10 mouse cellular contexts compared by ENCODE assay signal in the genomic region with DNA sequence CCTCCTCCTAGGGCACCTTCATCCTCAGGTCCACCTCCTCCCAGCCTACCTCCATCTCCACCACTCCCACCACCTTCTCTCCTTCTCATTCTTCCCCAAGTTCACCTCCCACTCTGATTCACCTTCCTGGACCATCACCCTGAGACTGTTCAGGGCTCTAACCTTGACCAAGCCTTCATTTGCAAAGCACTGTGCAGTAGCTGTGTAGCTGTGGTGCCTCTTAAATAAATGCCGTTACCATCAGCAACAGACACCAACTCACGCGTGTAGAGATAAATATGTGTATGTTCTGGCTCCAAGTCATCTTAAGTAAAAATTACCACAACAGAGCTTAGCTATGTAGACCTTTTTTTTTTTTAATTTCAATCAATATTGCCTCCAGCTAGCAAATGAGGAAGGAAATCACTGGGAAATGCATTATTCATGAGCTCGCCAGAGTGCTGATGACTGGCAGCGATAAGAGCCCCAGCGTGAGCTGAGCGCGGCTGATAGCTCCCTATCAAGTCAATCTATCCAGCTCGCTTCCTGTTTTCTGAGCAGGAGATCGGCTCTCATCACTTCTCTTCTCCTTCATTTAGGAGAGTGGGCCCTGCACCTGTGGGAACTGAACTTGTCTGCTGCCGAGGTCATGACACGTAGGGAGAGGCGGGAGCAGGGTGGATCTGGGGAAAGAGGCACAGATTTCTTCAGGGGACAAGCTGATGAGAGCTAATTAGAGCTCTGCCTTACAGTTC.
DNase-seq lines count a peak whose midpoint lies in the region; ATAC-seq and TF ChIP-seq lines count a peak whose summit lies in the region.
"Had no signal": no experiment of that assay in that cellular context is flagged by ENCODE, and none has a peak within 500 bp of the region (broad histone marks: within the 10 kb centered on the region; RNA-seq: fewer than 3 reads in every experiment).

No protein-coding gene starts in this region.

- no peak overlapping the region for H3K27ac ChIP-seq in forebrain, postnatal 0 days (ENCODE audit: low read depth, low read length)
- H3K27ac ChIP-seq in liver, embryonic 13.5 days, result no peak overlapping the region
- H3K27ac ChIP-seq in cerebellum, adult 2 months (ENCODE audit: insufficient read depth, low read length), result no peak overlapping the region
- H3K27ac ChIP-seq: heart, embryonic 15.5 days; liver, embryonic 14.5 days had no signal

- peak; percentile 73 for ATAC-seq in CD4-positive, CD25-positive, alpha-beta regulatory T cell, adult 4 months
- peak; percentile 86 for ATAC-seq in forebrain, postnatal 0 days
- no peak for ATAC-seq in liver, embryonic 13.5 days (ENCODE audit: low read depth)

- no peaks in the 10 kb centered on the region for H3K9me3 ChIP-seq in forebrain, postnatal 0 days (ENCODE audit: low read length)
- H3K9me3 ChIP-seq in liver, embryonic 13.5 days (replicated peaks), result no peaks in the 10 kb centered on the region
- H3K9me3 ChIP-seq: heart, embryonic 15.5 days had no signal

- 8% methylated on average over 13 of the region's 13 CpGs for WGBS in forebrain, postnatal 0 days
- 7% methylated on average over 13 of the region's 13 CpGs for WGBS in liver, embryonic 13.5 days (ENCODE audit: insufficient replicate concordance)
- 30% methylated on average over 13 of the region's 13 CpGs for WGBS in cerebellum, adult 2 months

- H3K4me1 ChIP-seq in forebrain, postnatal 0 days (ENCODE audit: insufficient read depth), result peaks cover 5% of the 10 kb centered on the region; the same call in 1 of the 2 replicates
- 0 out of 2 replicates have a peak, but pooled peaks cover 3% of the 10 kb centered on the region for H3K4me1 ChIP-seq in liver, embryonic 13.5 days (replicated peaks)
- H3K4me1 ChIP-seq in cerebellum, adult 2 months (ENCODE audit: control insufficient read depth, insufficient read depth, low read length), result no peaks in the 10 kb centered on the region

- H3K9ac ChIP-seq in forebrain, postnatal 0 days, result no peak overlapping the region
- no peak overlapping the region for H3K9ac ChIP-seq in liver, embryonic 13.5 days
- H3K9ac ChIP-seq: heart, embryonic 15.5 days; liver, embryonic 14.5 days had no signal

- H3K27me3 ChIP-seq in forebrain, postnatal 0 days (ENCODE audit: insufficient read depth, low read length), result no peaks in the 10 kb centered on the region; the same call in 1 of the 2 replicates
- H3K27me3 ChIP-seq in liver, embryonic 13.5 days, result peaks cover 33% of the 10 kb centered on the region
- H3K27me3 ChIP-seq in cerebellum, adult 2 months (ENCODE audit: control insufficient read depth, insufficient read depth, low read length), result no peaks in the 10 kb centered on the region

- DNase-seq in MN1 (ENCODE audit: low spot score), result peak; percentile 24
- peak; percentile 75 for DNase-seq in forebrain, postnatal 0 days
- DNase-seq in liver, embryonic 13.5 days, result peak; percentile 7
- DNase-seq in gastrocnemius, adult 8-10 months (ENCODE audit: low spot score in 2 of 2), result no peak
- DNase-seq in cerebellum, adult 2 months, result no peak
- no peak for DNase-seq in adrenal gland, adult (ENCODE audit: inconsistent age in 2 of 2, low spot score in 1 of 2)
- DNase-seq in spleen, postnatal 4 days (ENCODE audit: low spot score in 2 of 2), result no peak

- TF ChIP-seq CTCF in forebrain, postnatal 0 days (IDR thresholded peaks at IDR 0.05; ENCODE audit: low read depth), result no peak
- TF ChIP-seq CTCF in cerebellum, adult 2 months (IDR thresholded peaks at IDR 0.05; ENCODE audit: borderline replicate concordance, insufficient read depth, low read depth, low read length), result no peak

- no peak for TF ChIP-seq POLR2A in cerebellum, adult 2 months (IDR thresholded peaks at IDR 0.05; ENCODE audit: borderline replicate concordance, insufficient read depth, low read length)

- H3K4me3 ChIP-seq in forebrain, postnatal 0 days (ENCODE audit: low read depth, low read length), result peak overlapping the region; percentile 15
- no peak overlapping the region for H3K4me3 ChIP-seq in liver, embryonic 13.5 days (replicated peaks)
- H3K4me3 ChIP-seq in cerebellum, adult 2 months (replicated peaks; ENCODE audit: insufficient read depth, low read depth, low read length), result no peak overlapping the region
- H3K4me3 ChIP-seq: heart, embryonic 15.5 days had no signal

- no peaks in the 10 kb centered on the region for H3K36me3 ChIP-seq in forebrain, postnatal 0 days (ENCODE audit: insufficient read depth)
- H3K36me3 ChIP-seq in liver, embryonic 13.5 days, result no peaks in the 10 kb centered on the region
- H3K36me3 ChIP-seq: heart, embryonic 15.5 days had no signal

- peak overlapping the region; percentile 42 for H3K4me2 ChIP-seq in forebrain, postnatal 0 days (ENCODE audit: low read depth)
- no peak overlapping the region for H3K4me2 ChIP-seq in liver, embryonic 13.5 days
- H3K4me2 ChIP-seq: heart, embryonic 15.5 days had no signal

Comparison
In these comparisons a context has a peak if more than half of its experiments do, and no peak if none do; other contexts are left out.
1. DNase-seq: peak in MN1 (single experiment), forebrain, postnatal 0 days (single experiment) and liver, embryonic 13.5 days (single experiment); none in gastrocnemius, adult 8-10 months (0 of 2), cerebellum, adult 2 months (0 of 2), adrenal gland, adult (0 of 2) and spleen, postnatal 4 days (0 of 2).